Mouse (Mus musculus): ENCODE data around the gene Elf4. TPM values are rescaled to one million over a fixed set of nuclear protein-coding genes. Genes with fewer than 3 reads are reported as not detected.

Gene Elf4
- polyA plus RNA-seq, 1 experiment, result 36.8 TPM

GRCm38 (mm10) chrX:48399994-48400393 is 62.9 kb downstream of the Elf4 start:
- Histone ChIP-seq H3K36me3 (ENCODE audit: control insufficient read depth, insufficient read depth, low read length) (peaks cover 36% of the 10 kb centered on the region), H3K4me3 (ENCODE audit: low read depth, low read length) (no peak overlapping the region), H3K27ac (ENCODE audit: insufficient read depth, low read depth, low read length) (no peak overlapping the region), H3K27me3 (ENCODE audit: control insufficient read depth, insufficient read depth, low read length) (no peaks in the 10 kb centered on the region), H3K4me1 (ENCODE audit: control insufficient read depth, insufficient read depth, insufficient read length, low read length) (no peaks in the 10 kb centered on the region)
- no peak for TF ChIP-seq CTCF (IDR thresholded peaks at IDR 0.05; ENCODE audit: extremely low read depth, insufficient read length, insufficient replicate concordance, low read depth, low read length)
- no peak for TF ChIP-seq POLR2A (IDR thresholded peaks at IDR 0.05; ENCODE audit: low read depth, low read length)
- WGBS, result 87% methylated on average over 4 of the region's 4 CpGs

GRCm38 (mm10) chrX:48389380-48389779 is 73.6 kb downstream of the Elf4 start:
- no peak overlapping the region for H3K27ac ChIP-seq (ENCODE audit: insufficient read depth, low read depth, low read length)
- H3K4me1 ChIP-seq (ENCODE audit: control insufficient read depth, insufficient read depth, insufficient read length, low read length), result no peaks in the 10 kb centered on the region
- H3K27me3 ChIP-seq (ENCODE audit: control insufficient read depth, insufficient read depth, low read length), result no peaks in the 10 kb centered on the region
- no peak overlapping the region for H3K4me3 ChIP-seq (ENCODE audit: low read depth, low read length)
- TF ChIP-seq CTCF (IDR thresholded peaks at IDR 0.05; ENCODE audit: extremely low read depth, insufficient read length, insufficient replicate concordance, low read depth, low read length) (no peak), POLR2A (IDR thresholded peaks at IDR 0.05; ENCODE audit: low read depth, low read length) (no peak)
- WGBS, result 85% methylated on average over 6 of the region's 6 CpGs
- peaks cover 59% of the 10 kb centered on the region for H3K36me3 ChIP-seq (ENCODE audit: control insufficient read depth, insufficient read depth, low read length)

GRCm38 (mm10) chrX:48385927-48386326 is 77.0 kb downstream of the Elf4 start:
- Histone ChIP-seq H3K4me1 (ENCODE audit: control insufficient read depth, insufficient read depth, insufficient read length, low read length) (no peaks in the 10 kb centered on the region), H3K4me3 (ENCODE audit: low read depth, low read length) (no peak overlapping the region), H3K27ac (ENCODE audit: insufficient read depth, low read depth, low read length) (no peak overlapping the region), H3K27me3 (ENCODE audit: control insufficient read depth, insufficient read depth, low read length) (no peaks in the 10 kb centered on the region), H3K36me3 (ENCODE audit: control insufficient read depth, insufficient read depth, low read length) (peaks cover 45% of the 10 kb centered on the region)
- no peak for TF ChIP-seq POLR2A (IDR thresholded peaks at IDR 0.05; ENCODE audit: low read depth, low read length)
- WGBS, result 70% methylated on average over 3 of the region's 4 CpGs

- TF ChIP-seq POLR2A (IDR thresholded peaks at IDR 0.05; ENCODE audit: low read depth, low read length) (no peak), CTCF (IDR thresholded peaks at IDR 0.05; ENCODE audit: extremely low read depth, insufficient read length, insufficient replicate concordance, low read depth, low read length) (peak; percentile 70)
- Histone ChIP-seq H3K36me3 (ENCODE audit: control insufficient read depth, insufficient read depth, low read length) (peaks cover 34% of the 10 kb centered on the region), H3K4me1 (ENCODE audit: control insufficient read depth, insufficient read depth, insufficient read length, low read length) (no peaks in the 10 kb centered on the region), H3K4me3 (ENCODE audit: low read depth, low read length) (no peak overlapping the region), H3K27me3 (ENCODE audit: control insufficient read depth, insufficient read depth, low read length) (no peaks in the 10 kb centered on the region), H3K27ac (ENCODE audit: insufficient read depth, low read depth, low read length) (no peak overlapping the region)
- WGBS, result 44% methylated on average over 7 of the region's 7 CpGs
Observed at GRCm38 (mm10) chrX:48383643-48384042, 79.3 kb downstream of the Elf4 start.

GRCm38 (mm10) chrX:48367841-48368240 is 95.1 kb downstream of the Elf4 start:
- no peak for TF ChIP-seq POLR2A (IDR thresholded peaks at IDR 0.05; ENCODE audit: low read depth, low read length)
- no peak for TF ChIP-seq CTCF (IDR thresholded peaks at IDR 0.05; ENCODE audit: extremely low read depth, insufficient read length, insufficient replicate concordance, low read depth, low read length)

GRCm38 (mm10) chrX:48365836-48366577 is 96.9 kb downstream of the Elf4 start:
- Histone ChIP-seq H3K36me3 (ENCODE audit: control insufficient read depth, insufficient read depth, low read length) (peaks cover 34% of the 10 kb centered on the region), H3K27ac (ENCODE audit: insufficient read depth, low read depth, low read length) (no peak overlapping the region), H3K4me3 (ENCODE audit: low read depth, low read length) (no peak overlapping the region), H3K27me3 (ENCODE audit: control insufficient read depth, insufficient read depth, low read length) (no peaks in the 10 kb centered on the region), H3K4me1 (ENCODE audit: control insufficient read depth, insufficient read depth, insufficient read length, low read length) (no peaks in the 10 kb centered on the region)
- TF ChIP-seq POLR2A (IDR thresholded peaks at IDR 0.05; ENCODE audit: low read depth, low read length), result no peak
- no peak for TF ChIP-seq CTCF (IDR thresholded peaks at IDR 0.05; ENCODE audit: extremely low read depth, insufficient read length, insufficient replicate concordance, low read depth, low read length)
- WGBS, result 29% methylated on average over 15 of the region's 15 CpGs

More at GRCm38 (mm10) chrX:48367841-48368240, 95.1 kb downstream of the Elf4 start:
- WGBS, result 92% methylated on average over 9 of the region's 9 CpGs
- Histone ChIP-seq H3K36me3 (ENCODE audit: control insufficient read depth, insufficient read depth, low read length) (peaks cover 33% of the 10 kb centered on the region), H3K27me3 (ENCODE audit: control insufficient read depth, insufficient read depth, low read length) (no peaks in the 10 kb centered on the region), H3K4me1 (ENCODE audit: control insufficient read depth, insufficient read depth, insufficient read length, low read length) (no peaks in the 10 kb centered on the region), H3K4me3 (ENCODE audit: low read depth, low read length) (no peak overlapping the region), H3K27ac (ENCODE audit: insufficient read depth, low read depth, low read length) (no peak overlapping the region)

Other genes with a start within 250 kb of the Elf4 start
- gene Utp14a, start 206.3 kb downstream of the Elf4 start, polyA plus RNA-seq (2012; rRNA removed), result 0.51 and 0.56 TPM in 2 replicates
- 4.4 and 6.8 TPM in 2 replicates for gene Bcorl1, start 121.8 kb downstream of the Elf4 start, polyA plus RNA-seq (2012; rRNA removed)
- gene Aifm1, start 50.4 kb upstream of the Elf4 start, polyA plus RNA-seq (2012; rRNA removed), result 6.5 and 11.5 TPM in 2 replicates
- gene Rab33a, start 56.2 kb upstream of the Elf4 start, polyA plus RNA-seq (2012; rRNA removed), result 0.72 TPM in 1 of 2 replicates, not detected in the other
- 0.19 and 0.65 TPM in 2 replicates for gene Zfp280c, start 131.4 kb upstream of the Elf4 start, polyA plus RNA-seq (2012; rRNA removed)
- gene Slc25a14, start 160.3 kb upstream of the Elf4 start, polyA plus RNA-seq (2012; rRNA removed), result 0.10 and 0.33 TPM in 2 replicates
- 0.04 and 0.55 TPM in 2 replicates for gene Gpr119, start 211.3 kb upstream of the Elf4 start, polyA plus RNA-seq (2012; rRNA removed)
- 0.10 and 0.24 TPM in 2 replicates for gene Rbmx2, start 231.9 kb upstream of the Elf4 start, polyA plus RNA-seq (2012; rRNA removed)

Measured in small intestine, adult 2 months (tissue).